Mouse (Mus musculus): ENCODE measurements around the gene Tex29. TPM values are rescaled to one million over a fixed set of nuclear protein-coding genes. Genes with fewer than 3 reads are reported as not detected.
A peak's percentile ranks its signal among the peaks of the same experiment; 100 is the strongest.
"Not testable (repeated sequence)": the region's sequence is repeated elsewhere in the genome, so short reads cannot be mapped to it uniquely, and the experiment has no call there.

The Tex29 gene
- total RNA-seq, 1 experiment from 2014 or later, result not detected

DNA sequence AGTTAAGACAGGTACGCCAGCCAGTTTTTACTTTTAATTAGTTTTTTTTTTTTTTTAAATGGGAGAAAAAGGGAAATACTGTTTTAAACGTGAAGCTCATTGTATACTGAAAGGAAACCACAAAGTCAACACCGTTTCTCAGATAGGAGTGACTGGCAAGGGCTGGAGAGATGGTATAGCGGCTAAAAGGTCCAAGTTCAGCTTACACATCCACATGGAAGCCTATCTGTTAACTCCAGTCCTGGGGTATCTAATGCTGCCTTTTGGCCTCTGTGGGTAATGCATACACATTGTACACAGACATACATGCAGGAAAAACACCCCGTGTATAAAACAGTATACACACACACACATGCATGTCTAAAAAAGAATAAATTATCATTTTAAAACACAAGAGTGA, 8.3 kb upstream of the Tex29 start:
- no peak for DNase-seq

- DNase-seq, result no peak
Measured at GRCm38 (mm10) chr8:11833157-11833556, 7.1 kb upstream of the Tex29 start.

DNA sequence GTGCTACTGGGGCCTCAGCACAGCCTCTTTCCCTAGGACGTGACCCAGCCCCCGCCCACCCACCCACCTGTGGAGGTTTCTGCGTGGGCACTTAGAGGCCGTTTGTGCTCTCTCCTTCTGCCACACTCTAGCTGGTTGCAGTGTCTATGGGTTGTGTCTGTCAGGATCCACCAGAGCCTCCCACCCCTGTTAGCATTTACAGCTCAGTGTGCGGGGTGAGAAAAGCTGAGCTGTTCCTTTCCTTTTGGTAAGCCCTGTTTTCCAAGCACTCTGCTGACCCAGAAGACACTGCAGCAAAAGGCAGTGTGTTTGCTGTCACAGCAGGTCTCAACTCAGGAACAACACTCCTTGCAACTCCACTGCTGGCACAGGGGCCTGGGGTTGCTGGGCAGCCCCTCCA, 6.1 kb upstream of the Tex29 start:
- DNase-seq, result no peak

GRCm38 (mm10) chr8:11834691-11835090, 5.6 kb upstream of the Tex29 start:
- no peak for DNase-seq

- peak; percentile 43 for DNase-seq
Measured at GRCm38 (mm10) chr8:11841571-11841970, 1.3 kb downstream of the Tex29 start.

GRCm38 (mm10) chr8:11842757-11843156, 2.5 kb downstream of the Tex29 start:
- no peak for DNase-seq

DNA sequence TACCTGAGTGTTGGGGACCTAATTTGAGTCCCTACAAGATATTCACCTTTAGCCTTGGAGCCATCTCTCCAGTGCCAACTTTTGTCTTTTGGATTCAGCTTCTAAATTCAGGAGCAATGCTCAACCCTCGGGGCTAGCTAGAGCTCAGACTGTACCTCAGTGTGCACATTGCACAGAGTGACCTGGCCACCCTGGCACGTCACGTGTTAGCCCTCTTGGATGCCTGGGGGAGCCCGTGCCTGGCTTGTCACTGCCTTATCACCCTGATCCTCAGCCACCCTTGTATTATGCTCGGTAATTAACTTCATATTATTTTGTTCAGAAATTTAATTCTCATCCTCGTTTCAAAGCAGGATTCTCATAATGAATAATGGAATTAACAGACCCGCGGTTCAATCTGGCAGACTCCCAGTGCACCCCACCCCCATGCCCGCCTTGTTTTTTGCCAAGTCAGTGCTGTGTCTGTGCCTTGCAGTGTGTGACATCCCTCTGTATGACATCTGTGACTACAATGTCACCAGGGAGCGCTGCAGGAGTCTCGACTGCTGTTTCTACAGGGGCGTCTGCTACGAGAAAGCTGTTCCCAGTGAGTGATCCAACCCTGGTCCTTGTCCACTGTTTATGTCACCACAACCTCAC, 3.5 kb downstream of the Tex29 start:
- no peak for DNase-seq

DNA sequence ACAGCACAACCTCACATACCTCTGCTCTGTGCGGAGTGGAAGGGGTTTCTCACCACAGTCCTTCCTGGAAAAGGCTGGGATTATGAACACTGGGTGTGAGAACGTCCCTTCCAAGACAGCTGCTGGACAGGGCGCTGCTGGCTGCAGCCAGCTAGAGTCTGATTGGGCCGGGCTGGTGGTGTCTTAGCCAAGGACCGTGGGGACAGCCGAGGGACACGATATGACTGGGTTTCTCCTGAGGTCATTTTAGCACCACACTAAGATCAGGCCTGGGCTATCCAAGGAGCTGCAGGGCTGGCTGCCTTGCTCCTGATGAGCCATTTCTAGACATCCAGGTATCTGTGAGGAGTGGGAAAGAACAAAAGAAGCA, 4.0 kb downstream of the Tex29 start:
- DNase-seq, result no peak

DNA sequence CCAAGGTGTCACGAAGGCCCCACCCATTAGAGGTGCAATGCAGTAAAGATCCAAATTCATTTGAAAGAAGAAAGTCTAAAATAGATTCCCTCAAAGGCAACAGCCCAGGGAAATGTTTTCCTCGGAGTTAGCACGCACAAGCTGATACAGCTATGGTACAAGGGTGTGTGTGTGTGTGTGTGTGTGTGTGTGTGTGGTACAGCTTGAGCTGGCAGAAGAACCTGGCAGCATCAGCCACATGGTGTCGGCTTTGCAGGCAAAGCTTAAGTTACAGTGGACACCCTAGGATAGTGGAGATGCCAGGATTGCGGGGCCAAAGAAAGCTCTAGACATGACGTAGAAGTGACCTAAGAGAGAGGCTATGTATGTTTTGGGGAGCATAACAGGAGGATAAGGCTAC, 6.5 kb downstream of the Tex29 start:
- DNase-seq, result no peak

DNA sequence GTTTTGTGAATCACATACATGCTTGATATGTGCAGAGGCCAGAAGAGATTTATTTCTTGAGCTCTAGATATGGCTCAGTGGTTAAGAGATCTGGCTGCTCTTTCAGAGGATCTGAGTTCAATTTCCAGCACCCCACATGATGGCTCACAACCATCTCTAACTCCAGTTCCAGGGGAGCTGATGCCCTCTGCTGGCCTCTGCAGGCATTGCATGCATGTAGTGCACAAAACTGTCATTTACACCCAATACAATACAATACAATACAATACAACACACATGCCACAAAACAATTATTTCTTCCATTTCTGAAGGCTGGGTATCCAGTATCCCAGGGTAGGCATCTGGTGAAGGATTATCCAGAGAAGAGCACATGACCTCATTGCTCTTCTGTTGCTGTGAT, 27.6 kb downstream of the Tex29 start:
- DNase-seq, result no peak

DNA sequence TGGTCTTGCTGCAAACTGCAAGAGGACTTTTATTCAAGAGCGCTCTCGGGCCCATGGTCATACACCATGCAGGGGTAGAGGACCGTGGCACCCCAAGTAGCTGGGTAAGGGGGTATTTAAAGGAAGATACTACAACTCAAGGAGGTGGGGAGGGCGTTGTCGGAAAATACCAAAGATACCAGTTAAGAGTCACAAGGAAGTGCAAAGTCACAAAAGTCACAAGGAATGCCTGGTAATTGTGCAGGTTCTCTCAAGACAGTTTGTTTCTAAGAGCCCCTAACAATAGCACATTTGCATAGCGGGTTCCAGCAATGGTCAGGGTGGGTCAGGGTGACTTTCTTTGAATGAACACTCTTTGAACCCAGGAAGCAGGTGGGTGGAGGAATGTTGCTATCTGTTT, 34.0 kb downstream of the Tex29 start:
- DNase-seq, result not testable (repeated sequence)

GRCm38 (mm10) chr8:11884646-11885045, 44.4 kb downstream of the Tex29 start:
- DNase-seq, result no peak

- DNase-seq, result no peak
Measured at GRCm38 (mm10) chr8:11885881-11886699, 45.8 kb downstream of the Tex29 start.

GRCm38 (mm10) chr8:11886824-11887223, 46.5 kb downstream of the Tex29 start:
- no peak for DNase-seq

DNA sequence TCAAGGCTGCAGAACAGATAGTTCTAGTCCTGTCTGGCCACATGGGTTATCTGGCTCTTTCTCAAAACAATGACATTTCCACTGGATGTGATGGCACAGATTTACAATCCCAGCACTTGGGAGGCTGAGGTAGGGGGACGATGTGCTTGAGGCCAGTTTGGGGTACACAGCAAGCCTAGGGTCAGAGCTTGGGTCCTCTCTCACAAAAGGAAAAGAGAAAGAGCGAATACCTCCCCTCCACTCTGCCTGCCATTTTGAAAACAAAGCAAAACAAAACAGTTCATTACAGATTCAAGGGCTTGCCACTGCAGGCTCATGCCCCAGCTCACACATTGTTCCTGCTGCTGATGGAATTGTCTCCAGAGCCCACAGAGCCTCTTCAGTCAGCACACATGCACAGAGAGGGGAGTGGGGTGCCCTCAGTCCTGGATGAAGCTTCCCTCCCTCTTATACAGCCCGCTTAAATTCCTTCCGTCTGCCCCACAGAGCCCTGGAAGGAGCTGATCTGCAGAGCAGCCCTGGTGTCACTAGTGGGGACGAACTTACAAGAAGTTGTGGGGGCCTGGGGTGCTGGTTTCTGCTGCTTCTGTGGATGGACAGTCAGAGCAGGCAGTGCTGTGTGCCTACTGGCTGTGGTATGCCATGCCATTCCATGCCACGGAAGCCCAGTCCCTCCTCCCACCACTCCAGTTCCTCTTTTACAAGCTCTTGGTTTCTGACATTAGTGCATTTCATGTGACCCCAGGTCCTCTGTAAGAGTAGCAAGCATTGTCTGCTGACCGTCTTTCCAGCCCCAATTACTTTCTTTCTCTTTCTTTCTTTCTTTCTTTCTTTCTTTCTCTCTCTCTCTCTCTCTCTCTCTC, 49.1 kb downstream of the Tex29 start:
- no peak for DNase-seq

GRCm38 (mm10) chr8:11892756-11893155, 52.5 kb downstream of the Tex29 start:
- DNase-seq, result no peak

DNA sequence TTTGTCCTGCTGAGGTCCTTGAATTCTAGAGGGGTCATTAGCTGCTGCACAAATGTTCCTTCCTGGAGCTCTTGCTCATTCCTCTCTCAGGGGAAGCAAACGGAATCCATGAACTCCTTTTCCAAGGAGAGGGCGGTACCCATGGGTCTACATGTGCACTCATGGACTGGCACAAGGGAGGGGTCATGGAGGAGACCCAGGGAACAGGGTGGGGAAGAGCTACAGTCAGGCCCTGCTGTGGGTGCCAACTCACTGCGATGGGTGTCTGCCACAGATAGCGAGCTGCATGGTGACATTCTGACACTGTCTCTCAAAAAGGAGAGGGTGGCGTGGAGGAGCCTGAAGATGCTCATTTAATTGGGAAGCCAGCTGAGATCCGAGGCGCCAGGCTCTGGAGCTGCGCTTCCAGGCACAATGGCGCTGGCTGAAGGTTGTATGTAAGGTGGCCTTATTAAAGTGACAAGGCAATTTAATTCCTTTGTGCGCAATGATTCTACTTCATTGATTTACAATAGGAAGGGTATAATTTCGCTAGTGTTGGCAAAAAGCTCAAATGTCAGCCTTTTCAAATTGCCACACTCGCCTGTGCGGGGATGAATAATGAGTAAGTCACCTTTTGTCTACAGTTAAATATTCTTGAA, 55.9 kb downstream of the Tex29 start:
- no peak for DNase-seq

DNA sequence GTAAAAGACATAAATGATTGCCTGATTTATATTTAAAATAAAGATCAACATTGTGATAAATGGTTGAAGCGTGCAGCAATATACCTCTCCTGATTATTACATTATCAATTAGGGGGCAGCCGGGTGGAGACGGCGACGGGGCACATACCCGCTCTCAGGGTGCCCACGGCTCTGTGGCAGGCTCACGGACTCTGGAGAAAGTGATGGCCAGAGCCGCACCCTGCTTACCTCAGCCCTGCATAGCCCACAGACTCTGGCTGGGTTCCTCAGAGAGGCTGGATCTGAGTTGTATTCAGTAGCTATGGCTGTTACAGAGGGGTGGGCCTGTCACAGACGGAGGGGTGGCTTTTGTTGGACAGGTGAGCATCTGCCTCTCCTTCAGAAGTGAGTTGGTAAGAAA, 56.4 kb downstream of the Tex29 start:
- DNase-seq, result no peak

GRCm38 (mm10) chr8:11898814-11899213, 58.5 kb downstream of the Tex29 start:
- no peak for DNase-seq
